9 mouse cellular contexts compared by ENCODE assay signal in genomic region chr17:8597790-8598189, GRCm38 (mm10). TPM values are rescaled to one million over a fixed set of nuclear protein-coding genes. Genes with fewer than 3 reads are reported as not detected.
DNase-seq lines count a peak whose midpoint lies in the region; ATAC-seq and TF ChIP-seq lines count a peak whose summit lies in the region.
"Had no signal": no experiment of that assay in that cellular context is flagged by ENCODE, and none has a peak within 500 bp of the region (broad histone marks: within the 10 kb centered on the region; RNA-seq: fewer than 3 reads in every experiment).

No protein-coding gene starts in this region.

- H3K9ac ChIP-seq in heart, embryonic 11.5 days (ENCODE audit: low read depth, low read length) = no peak overlapping the region

- peaks cover 3% of the 10 kb centered on the region; the same call in 1 of the 2 replicates for H3K4me1 ChIP-seq in E14TG2a.4 (replicated peaks; ENCODE audit: low read depth, low read length)
- no peaks in the 10 kb centered on the region for H3K4me1 ChIP-seq in embryonic facial prominence, embryonic 10.5 days
- no peaks in the 10 kb centered on the region for H3K4me1 ChIP-seq in heart, embryonic 11.5 days (ENCODE audit: control insufficient read depth, insufficient read depth, low read length)
- H3K4me1 ChIP-seq in lung, adult 2 months (ENCODE audit: control insufficient read depth, insufficient read depth, low read length) = no peaks in the 10 kb centered on the region

- peak; percentile 72 for DNase-seq in adrenal gland, postnatal 14 days
- peak; percentile 68 for DNase-seq in embryonic facial prominence, embryonic 10.5 days (ENCODE audit: low spot score)
- DNase-seq in kidney, postnatal 14 days = peak; percentile 68
- peak; percentile 29 for DNase-seq in lung, adult 2 months
- DNase-seq in ovary, postnatal 14 days (ENCODE audit: low spot score) = peak; percentile 36
- DNase-seq in thymus, postnatal 14 days = peak; percentile 74

- no peak for TF ChIP-seq POLR2A in lung, adult 2 months (IDR thresholded peaks at IDR 0.05; ENCODE audit: borderline replicate concordance, extremely low read depth, low read depth, low read length)

- 0 out of 2 replicates have a peak, but pooled peaks have one; percentile 22 for ATAC-seq in heart, embryonic 11.5 days (replicated peaks; ENCODE audit: insufficient number of reproducible peaks, low FRiP score, low TSS enrichment)

- no peak overlapping the region for H3K4me3 ChIP-seq in E14TG2a.4 (replicated peaks; ENCODE audit: low read length)
- no peak overlapping the region for H3K4me3 ChIP-seq in embryonic facial prominence, embryonic 10.5 days
- H3K4me3 ChIP-seq in heart, embryonic 11.5 days (ENCODE audit: low read depth, low read length) = no peak overlapping the region
- H3K4me3 ChIP-seq in lung, adult 2 months (replicated peaks; ENCODE audit: extremely low read depth, low read depth, low read length) = no peak overlapping the region

- no peak overlapping the region for H3K4me2 ChIP-seq in heart, embryonic 11.5 days

- WGBS in embryonic facial prominence, embryonic 10.5 days = 14% methylated on average over 7 of the region's 7 CpGs
- 11% methylated on average over 7 of the region's 7 CpGs for WGBS in heart, embryonic 11.5 days (ENCODE audit: insufficient replicate concordance)
- WGBS in lung, adult 2 months = 6% methylated on average over 7 of the region's 7 CpGs

- peaks cover 12% of the 10 kb centered on the region; the same call in 1 of the 2 replicates for H3K27me3 ChIP-seq in E14TG2a.4 (ENCODE audit: insufficient read depth, low read length)
- H3K27me3 ChIP-seq in embryonic facial prominence, embryonic 10.5 days (replicated peaks; ENCODE audit: low read depth, poor library complexity, severe bottlenecking) = peaks cover 15% of the 10 kb centered on the region
- peaks cover 16% of the 10 kb centered on the region for H3K27me3 ChIP-seq in heart, embryonic 11.5 days (ENCODE audit: control insufficient read depth, insufficient read depth, low read length)

- TF ChIP-seq CTCF in E14TG2a.4 (conservative IDR thresholded peaks at IDR 0.05; ENCODE audit: low read length) = peak; percentile 88
- peak; percentile 49 for TF ChIP-seq CTCF in lung, adult 2 months (IDR thresholded peaks at IDR 0.05; ENCODE audit: insufficient read depth, low read length)

- no peaks in the 10 kb centered on the region for H3K36me3 ChIP-seq in E14TG2a.4 (ENCODE audit: insufficient read depth, low read length)
- H3K36me3 ChIP-seq in embryonic facial prominence, embryonic 10.5 days (replicated peaks) = no peaks in the 10 kb centered on the region
- no peaks in the 10 kb centered on the region for H3K36me3 ChIP-seq in heart, embryonic 11.5 days (ENCODE audit: control insufficient read depth, insufficient read depth, low read length)

- no peak overlapping the region for H3K27ac ChIP-seq in embryonic facial prominence, embryonic 10.5 days (replicated peaks)
- H3K27ac ChIP-seq in heart, embryonic 11.5 days (ENCODE audit: low read depth, low read length) = no peak overlapping the region

- H3K9me3 ChIP-seq in E14TG2a.4 (ENCODE audit: low read length) = no peaks in the 10 kb centered on the region
- H3K9me3 ChIP-seq in embryonic facial prominence, embryonic 10.5 days = no peaks in the 10 kb centered on the region
- H3K9me3 ChIP-seq in heart, embryonic 11.5 days (replicated peaks; ENCODE audit: control insufficient read depth, low read length) = no peaks in the 10 kb centered on the region; the same call in 1 of the 2 replicates

RNA-seq across cellular contexts. Expression of gene Gm17087, which starts 31.0 kb away (rescaled TPM):
- not detected in 2 replicates for total RNA-seq in adrenal gland, postnatal 14 days (2021)
- polyA plus RNA-seq in embryonic facial prominence, embryonic 10.5 days (2016; fragmentation: Nextera tagmentation; extraction: Ambion mirVana) = not detected in 2 replicates
- polyA plus RNA-seq in heart, embryonic 11.5 days (2014; fragmentation: Nextera tagmentation; extraction: Ambion mirVana) = not detected in 2 replicates
- not detected in 2 replicates for polyA plus RNA-seq in lung, adult 2 months (2012; rRNA removed)
- polyA plus RNA-seq: heart, embryonic 14.5 days had no signal
